Mouse (Mus musculus): ENCODE data around the gene Abca9. TPM values are rescaled to one million over a fixed set of nuclear protein-coding genes. Genes with fewer than 3 reads are reported as not detected.

The Abca9 gene
- polyA plus RNA-seq, 1 experiment from 2014 or later: 4.1 TPM

DNA sequence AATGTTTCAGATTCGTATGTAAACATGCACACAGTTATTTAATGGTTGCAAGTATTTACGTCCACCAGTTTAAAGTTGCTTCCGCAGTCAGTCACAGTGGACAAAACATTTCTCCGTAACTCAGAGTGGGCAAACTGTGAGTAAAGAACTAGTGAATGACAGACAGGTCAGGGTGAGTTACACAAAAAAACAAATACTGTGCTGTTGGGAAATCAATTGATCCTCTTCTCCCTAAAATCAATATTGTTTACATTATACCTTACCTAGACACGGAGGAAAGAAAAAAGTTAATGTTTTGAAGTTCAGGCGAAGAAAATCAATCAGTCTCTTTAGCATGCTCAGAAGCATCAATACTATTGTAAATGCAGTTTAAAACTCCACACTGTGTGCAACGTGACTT, 66.6 kb downstream of the Abca9 start:
- Histone ChIP-seq H3K4me3 (ENCODE audit: inconsistent target) (no peak overlapping the region), H3K27ac (no peak overlapping the region), H3K36me3 (ENCODE audit: inconsistent target) (no peaks in the 10 kb centered on the region), H3K79me2 (ENCODE audit: inconsistent target) (no peaks in the 10 kb centered on the region)
- 87% methylated on average over 7 of the region's 7 CpGs for WGBS (ENCODE audit: missing documents)

DNA sequence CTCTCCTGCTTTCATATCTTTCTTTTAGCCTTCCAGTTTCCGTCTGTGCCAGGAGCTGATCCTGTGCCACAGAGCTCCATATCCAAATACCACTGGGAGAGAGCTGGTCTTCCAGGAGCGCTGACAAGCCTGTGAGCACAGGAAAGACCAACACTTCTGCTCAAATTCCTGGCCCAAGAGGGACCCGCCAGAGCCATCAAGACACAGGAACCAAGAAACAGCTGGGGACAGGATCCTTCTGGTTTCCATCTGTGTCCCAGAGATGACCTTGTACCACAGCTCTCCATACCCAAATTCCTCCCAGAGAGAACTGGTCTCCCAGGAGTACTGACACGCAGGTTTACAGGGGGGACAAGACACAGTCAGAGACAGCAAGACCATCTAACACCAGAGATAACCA, 69.1 kb downstream of the Abca9 start:
- Histone ChIP-seq H3K4me3 (ENCODE audit: inconsistent target) (no peak overlapping the region), H3K27ac (no peak overlapping the region), H3K79me2 (ENCODE audit: inconsistent target) (no peaks in the 10 kb centered on the region), H3K36me3 (ENCODE audit: inconsistent target) (no peaks in the 10 kb centered on the region)
- WGBS (ENCODE audit: missing documents): 85% methylated on average over 4 of the region's 4 CpGs

DNA sequence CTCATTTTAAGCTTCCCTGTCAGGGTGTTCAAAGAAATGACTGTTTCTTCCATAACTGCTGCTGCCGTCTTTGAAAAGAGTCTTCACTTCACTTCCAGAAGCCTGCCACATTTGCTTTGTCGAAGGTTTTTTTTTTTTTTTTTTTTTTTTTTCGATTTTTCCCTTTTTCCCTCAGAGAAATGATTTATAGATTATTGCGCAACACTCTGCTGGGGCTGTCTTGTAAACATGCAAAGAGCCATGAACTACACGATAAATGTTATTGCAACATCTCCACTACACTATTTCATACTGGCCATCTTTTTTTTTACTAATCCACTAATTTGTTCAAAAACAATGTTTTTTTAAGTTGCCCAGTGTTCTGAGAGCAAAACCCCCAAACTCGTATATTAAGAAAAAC, 70.5 kb downstream of the Abca9 start:
- WGBS (ENCODE audit: missing documents): 67% methylated on average over 5 of the region's 6 CpGs
- H3K4me3 ChIP-seq (ENCODE audit: inconsistent target): no peak overlapping the region
- no peaks in the 10 kb centered on the region for H3K36me3 ChIP-seq (ENCODE audit: inconsistent target)
- no peak overlapping the region for H3K27ac ChIP-seq
- no peaks in the 10 kb centered on the region for H3K79me2 ChIP-seq (ENCODE audit: inconsistent target)

DNA sequence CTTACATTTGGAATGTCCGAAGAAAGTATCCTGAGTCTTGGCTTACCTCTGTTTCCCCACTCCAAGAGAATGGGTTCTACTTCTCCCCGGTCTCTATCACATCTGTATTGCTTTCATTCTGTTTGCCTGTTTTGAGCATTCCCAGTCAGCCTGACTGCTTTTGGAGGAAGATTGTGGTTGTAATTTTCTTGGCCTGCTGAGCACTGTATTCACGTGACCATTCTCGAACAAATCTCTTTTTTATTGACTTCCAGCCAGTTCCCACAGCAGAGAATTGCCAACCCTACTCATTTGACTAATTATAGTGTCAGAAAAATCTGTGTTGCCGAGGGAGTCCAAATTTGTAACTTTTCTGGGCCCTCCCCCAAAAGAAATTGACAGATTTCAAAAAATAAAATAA, 72.1 kb downstream of the Abca9 start, which contains the start of gene Abca8a:
Gene Abca8a (minus strand): TSS at position 121 of the 400 bp plus-strand sequence.
- Histone ChIP-seq H3K79me2 (ENCODE audit: inconsistent target) (no peaks in the 10 kb centered on the region), H3K4me3 (ENCODE audit: inconsistent target) (no peak within 1 kb of the TSS), H3K36me3 (ENCODE audit: inconsistent target) (no peaks in the 10 kb centered on the region), H3K27ac (no peak within 1 kb of the TSS)
- WGBS (ENCODE audit: missing documents): 44% methylated on average over 5 of the region's 5 CpGs

DNA sequence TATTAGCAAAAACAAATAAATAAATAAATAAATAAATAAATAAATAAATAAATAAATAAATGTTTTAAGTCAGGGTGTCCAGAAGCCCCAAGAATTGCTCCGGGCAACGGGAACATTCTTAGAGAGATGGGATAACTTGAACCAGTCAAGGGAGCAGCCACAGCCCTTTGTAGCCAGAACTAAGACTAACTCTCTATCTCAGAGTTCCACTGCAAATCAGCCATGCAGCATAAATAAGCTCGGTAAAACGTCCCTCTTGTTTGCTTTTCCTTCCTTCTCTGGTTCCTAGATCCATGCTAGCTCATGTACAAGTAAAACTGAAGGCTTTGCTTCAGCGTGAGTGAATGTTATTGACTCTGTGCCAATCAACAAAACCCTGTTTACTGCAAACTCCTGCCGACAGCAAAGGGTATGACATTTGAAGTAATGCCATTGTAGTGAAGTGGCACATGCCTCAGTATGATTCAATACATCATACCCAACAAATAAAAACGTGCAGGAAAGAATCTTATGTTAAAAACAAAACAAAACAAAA, 73.1 kb downstream of the Abca9 start:
- Histone ChIP-seq H3K79me2 (ENCODE audit: inconsistent target) (no peaks in the 10 kb centered on the region), H3K36me3 (ENCODE audit: inconsistent target) (no peaks in the 10 kb centered on the region), H3K27ac (no peak overlapping the region), H3K4me3 (ENCODE audit: inconsistent target) (no peak overlapping the region)
- 83% methylated on average over 6 of the region's 7 CpGs for WGBS (ENCODE audit: missing documents)

DNA sequence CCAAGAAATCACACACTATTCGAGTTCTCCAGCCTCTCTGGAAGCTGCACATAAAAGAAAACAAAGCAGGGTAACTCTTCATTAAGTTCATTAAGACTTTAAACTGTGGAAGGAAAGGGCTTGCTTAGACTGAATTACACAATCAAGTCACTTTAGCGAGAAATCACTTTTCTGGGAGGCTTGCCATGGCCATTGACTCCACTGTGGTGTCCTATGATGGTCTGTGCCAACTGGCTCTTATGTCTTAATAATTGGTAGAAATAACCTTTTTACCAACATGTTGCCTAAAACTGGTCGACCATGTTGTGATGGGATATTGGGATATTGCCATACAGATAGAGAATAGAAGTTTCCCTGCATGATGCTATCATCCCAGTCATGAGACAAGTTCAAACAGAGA, 73.8 kb downstream of the Abca9 start:
- Histone ChIP-seq H3K27ac (no peak overlapping the region), H3K4me3 (ENCODE audit: inconsistent target) (no peak overlapping the region), H3K79me2 (ENCODE audit: inconsistent target) (no peaks in the 10 kb centered on the region), H3K36me3 (ENCODE audit: inconsistent target) (no peaks in the 10 kb centered on the region)
- 75% methylated on average over 3 of the region's 3 CpGs for WGBS (ENCODE audit: missing documents)

DNA sequence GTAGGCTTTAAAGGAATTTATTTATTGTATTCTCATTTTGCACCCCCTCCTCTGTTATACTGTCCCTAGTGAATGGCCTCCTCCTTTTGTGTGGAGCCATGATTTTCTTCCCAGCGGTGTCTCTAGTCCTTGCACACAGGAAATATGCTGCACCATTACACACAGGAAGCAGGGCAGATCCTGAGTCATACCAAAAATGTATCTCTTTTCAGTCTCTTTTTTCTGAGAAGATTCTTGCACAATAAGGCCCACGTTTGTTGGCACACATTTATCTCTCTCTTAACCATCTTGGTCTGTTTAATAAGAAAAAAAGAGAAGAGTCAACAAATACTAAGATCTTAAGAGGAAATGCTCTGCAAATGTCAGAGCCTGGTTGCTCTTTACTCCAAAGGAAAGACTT, 76.7 kb downstream of the Abca9 start:
- WGBS (ENCODE audit: missing documents): 13% methylated on average over 2 of the region's 2 CpGs
- H3K4me3 ChIP-seq (ENCODE audit: inconsistent target): no peak overlapping the region
- no peaks in the 10 kb centered on the region for H3K36me3 ChIP-seq (ENCODE audit: inconsistent target)
- no peaks in the 10 kb centered on the region for H3K79me2 ChIP-seq (ENCODE audit: inconsistent target)
- H3K27ac ChIP-seq: no peak overlapping the region

DNA sequence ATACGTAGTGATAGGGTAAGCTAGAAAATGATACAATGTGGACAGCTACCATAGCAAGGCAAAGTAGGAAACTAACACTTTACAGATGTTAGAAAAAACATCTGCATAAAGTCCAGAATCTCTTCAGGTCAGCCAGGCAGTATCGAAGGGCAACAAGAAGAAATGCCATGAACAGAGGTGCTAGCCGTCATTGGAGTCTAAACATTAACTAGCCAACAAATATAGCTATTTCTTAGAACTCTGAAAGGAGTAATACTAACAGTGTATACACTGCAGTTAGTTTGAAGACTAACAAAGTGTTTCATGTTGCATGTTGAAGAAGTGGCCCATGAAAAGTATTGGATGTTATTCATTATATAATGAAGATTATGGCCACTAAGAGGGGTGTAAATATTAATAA, 95.8 kb downstream of the Abca9 start:
- no peaks in the 10 kb centered on the region for H3K36me3 ChIP-seq (ENCODE audit: inconsistent target)
- no peak overlapping the region for H3K4me3 ChIP-seq (ENCODE audit: inconsistent target)
- no peaks in the 10 kb centered on the region for H3K79me2 ChIP-seq (ENCODE audit: inconsistent target)
- H3K27ac ChIP-seq: no peak overlapping the region
- WGBS (ENCODE audit: missing documents): 93% methylated on average over 3 of the region's 3 CpGs

DNA sequence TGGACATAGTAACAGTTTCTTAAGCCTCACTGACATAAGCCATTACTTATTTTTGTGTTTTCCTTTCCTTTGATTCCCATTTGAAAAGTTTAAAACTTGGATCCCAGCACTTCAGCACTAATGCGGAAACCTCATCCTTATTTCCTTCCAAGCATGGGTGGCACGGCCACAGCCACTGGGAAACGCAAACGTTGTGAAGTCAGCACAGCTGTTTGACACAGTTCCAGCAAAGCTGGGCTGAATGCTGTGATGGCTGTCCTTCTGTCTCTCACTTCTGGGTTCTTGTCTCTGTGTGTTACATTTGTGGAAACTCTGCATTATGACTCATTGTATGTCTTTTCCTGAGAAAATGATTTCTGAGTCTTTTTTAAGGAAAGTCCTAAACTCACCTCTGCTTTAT, 107.0 kb downstream of the Abca9 start:
- WGBS (ENCODE audit: missing documents): 67% methylated on average over 4 of the region's 4 CpGs
- H3K79me2 ChIP-seq (ENCODE audit: inconsistent target): no peaks in the 10 kb centered on the region
- H3K27ac ChIP-seq: no peak overlapping the region
- H3K36me3 ChIP-seq (ENCODE audit: inconsistent target): no peaks in the 10 kb centered on the region
- H3K4me3 ChIP-seq (ENCODE audit: inconsistent target): no peak overlapping the region

DNA sequence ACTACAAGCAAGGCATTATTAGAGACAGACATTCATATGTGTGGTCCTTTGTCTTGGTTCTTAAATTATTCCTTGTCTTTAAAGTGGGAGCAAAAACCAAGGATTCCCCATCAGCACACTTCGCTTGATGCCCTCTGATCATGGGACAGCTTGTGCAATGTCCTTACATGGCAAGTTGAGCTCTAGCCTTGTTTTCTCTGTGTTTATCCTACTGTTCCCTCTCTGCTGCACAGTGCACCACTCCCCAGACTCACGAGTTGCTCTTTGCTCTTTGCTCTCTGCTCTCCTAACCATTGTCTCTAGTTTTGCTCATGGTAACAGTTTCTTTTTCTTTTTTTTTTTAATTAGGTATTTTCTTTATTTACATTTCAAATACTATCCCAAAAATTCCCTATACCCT, 107.9 kb downstream of the Abca9 start:
- Histone ChIP-seq H3K27ac (no peak overlapping the region), H3K4me3 (ENCODE audit: inconsistent target) (no peak overlapping the region), H3K79me2 (ENCODE audit: inconsistent target) (no peaks in the 10 kb centered on the region), H3K36me3 (ENCODE audit: inconsistent target) (no peaks in the 10 kb centered on the region)
- 95% methylated on average over 2 of the region's 2 CpGs for WGBS (ENCODE audit: missing documents)

DNA sequence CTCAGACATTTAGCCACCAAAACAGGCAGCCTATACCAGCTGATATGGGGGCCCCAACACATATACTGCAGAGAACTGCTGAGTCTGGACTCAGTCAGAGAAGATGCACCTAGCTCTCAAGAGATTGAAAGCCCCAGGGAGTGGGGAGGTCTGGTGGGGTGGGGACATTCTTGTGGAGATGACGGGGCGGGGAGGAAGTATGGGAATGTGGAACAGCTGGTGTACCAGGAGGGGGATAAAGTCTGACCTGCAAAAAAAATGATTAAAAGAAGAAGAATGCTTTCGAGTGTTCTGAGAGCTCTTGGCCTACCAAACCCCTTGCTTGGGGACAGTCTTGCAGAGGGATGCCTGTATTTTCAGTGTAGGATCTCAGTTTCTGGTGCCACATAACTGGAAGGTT, 114.3 kb downstream of the Abca9 start:
- 90% methylated on average over 3 of the region's 3 CpGs for WGBS (ENCODE audit: missing documents)
- no peaks in the 10 kb centered on the region for H3K36me3 ChIP-seq (ENCODE audit: inconsistent target)
- no peak overlapping the region for H3K27ac ChIP-seq
- no peaks in the 10 kb centered on the region for H3K79me2 ChIP-seq (ENCODE audit: inconsistent target)
- no peak overlapping the region for H3K4me3 ChIP-seq (ENCODE audit: inconsistent target)

Other genes starting within 250 kb of the Abca9 start
- gene Abca8b, start 172.4 kb downstream of the Abca9 start, polyA plus RNA-seq (2018): 0.20 to 0.23 TPM (median 0.22 TPM) in 3 replicates
- not detected in 3 replicates for gene Abca8a, start 72.2 kb downstream of the Abca9 start, polyA plus RNA-seq (2018)
- gene Abca6, start 83.6 kb upstream of the Abca9 start, polyA plus RNA-seq (2018): 0.11 to 0.28 TPM in 2 of 3 replicates, not detected in the other
- gene Abca5, start 169.5 kb upstream of the Abca9 start, polyA plus RNA-seq (2018): 0.30 to 0.63 TPM (median 0.62 TPM) in 3 replicates
- 2.0 to 3.1 TPM (median 2.6 TPM) in 3 replicates for gene Map2k6, start 230.9 kb upstream of the Abca9 start, polyA plus RNA-seq (2018)